Mouse (Mus musculus): ENCODE data around the gene Yipf2. TPM values are rescaled to one million over a fixed set of nuclear protein-coding genes. Genes with fewer than 3 reads are reported as not detected.

The Yipf2 gene
- polyA plus RNA-seq, 1 experiment from 2014 or later: 19.4 TPM

GRCm38 (mm10) chr9:21575253-21575652 is 17.4 kb downstream of the Yipf2 start:
- Histone ChIP-seq H3K9me3 (ENCODE audit: control insufficient read depth, low read length) (no peaks in the 10 kb centered on the region), H3K27me3 (ENCODE audit: control insufficient read depth, insufficient read depth, low read length) (no peaks in the 10 kb centered on the region), H3K4me1 (ENCODE audit: control insufficient read depth, insufficient read depth, low read length) (no peaks in the 10 kb centered on the region), H3K4me3 (replicated peaks; ENCODE audit: low read depth, low read length) (no peak overlapping the region), H3K4me2 (ENCODE audit: low read length) (no peak overlapping the region), H3K27ac (replicated peaks; ENCODE audit: low read depth, low read length) (no peak overlapping the region), H3K36me3 (ENCODE audit: control insufficient read depth, insufficient read depth, low read length) (peaks cover 93% of the 10 kb centered on the region), H3K9ac (replicated peaks; ENCODE audit: low read length) (no peak overlapping the region)
- 93% methylated on average over 10 of the region's 10 CpGs for WGBS
- no peak for DNase-seq
- no peak for ATAC-seq (ENCODE audit: low FRiP score, low TSS enrichment)

DNA sequence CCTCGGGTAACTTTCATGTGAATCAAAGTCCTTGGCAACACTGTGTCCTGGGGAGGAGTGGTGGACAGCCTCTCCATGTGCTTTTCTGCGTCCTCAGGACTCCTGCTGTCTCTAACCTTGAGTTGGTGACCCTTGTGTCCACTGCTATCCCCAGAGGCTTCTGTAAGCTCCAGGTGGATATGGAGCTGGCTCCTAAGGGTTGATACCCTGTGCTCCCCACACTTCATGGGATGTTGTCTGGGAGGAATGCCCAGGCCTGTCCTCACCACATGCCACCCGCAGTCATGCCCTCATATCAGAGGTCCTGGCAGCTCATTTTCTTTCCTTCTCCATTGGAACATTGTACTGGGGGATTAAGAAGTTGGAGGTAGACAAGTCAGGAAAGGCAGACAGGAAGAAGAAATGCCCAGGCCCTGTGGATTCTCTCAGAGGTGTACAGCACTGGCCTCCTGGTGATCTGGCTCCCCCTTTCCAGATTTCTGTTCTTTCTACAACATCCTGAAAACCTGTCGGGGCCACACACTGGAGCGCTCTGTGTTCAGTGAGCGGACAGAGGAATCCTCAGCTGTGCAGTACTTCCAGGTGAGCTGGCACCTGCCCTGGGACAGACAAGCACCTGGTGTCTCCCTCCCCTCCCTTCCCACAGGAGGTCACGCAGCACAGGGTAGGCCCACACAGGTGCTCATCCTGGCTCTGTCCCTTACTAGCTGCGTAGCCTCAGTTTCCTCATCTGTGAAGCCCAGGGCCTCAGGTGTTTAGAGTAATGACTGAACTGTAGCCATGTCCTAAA is 18.4 kb downstream of the Yipf2 start:
- no peak overlapping the region for H3K4me3 ChIP-seq (replicated peaks; ENCODE audit: low read depth, low read length)
- no peaks in the 10 kb centered on the region for H3K4me1 ChIP-seq (ENCODE audit: control insufficient read depth, insufficient read depth, low read length)
- no peak overlapping the region for H3K4me2 ChIP-seq (ENCODE audit: low read length)
- H3K27ac ChIP-seq (replicated peaks; ENCODE audit: low read depth, low read length): no peak overlapping the region
- DNase-seq (no peak), ATAC-seq (ENCODE audit: low FRiP score, low TSS enrichment) (no peak)
- H3K9me3 ChIP-seq (ENCODE audit: control insufficient read depth, low read length): no peaks in the 10 kb centered on the region
- 97% methylated on average over 8 of the region's 8 CpGs for WGBS
- no peaks in the 10 kb centered on the region for H3K27me3 ChIP-seq (ENCODE audit: control insufficient read depth, insufficient read depth, low read length)
- H3K36me3 ChIP-seq (ENCODE audit: control insufficient read depth, insufficient read depth, low read length): peaks cover 92% of the 10 kb centered on the region
- H3K9ac ChIP-seq (replicated peaks; ENCODE audit: low read length): no peak overlapping the region

DNA sequence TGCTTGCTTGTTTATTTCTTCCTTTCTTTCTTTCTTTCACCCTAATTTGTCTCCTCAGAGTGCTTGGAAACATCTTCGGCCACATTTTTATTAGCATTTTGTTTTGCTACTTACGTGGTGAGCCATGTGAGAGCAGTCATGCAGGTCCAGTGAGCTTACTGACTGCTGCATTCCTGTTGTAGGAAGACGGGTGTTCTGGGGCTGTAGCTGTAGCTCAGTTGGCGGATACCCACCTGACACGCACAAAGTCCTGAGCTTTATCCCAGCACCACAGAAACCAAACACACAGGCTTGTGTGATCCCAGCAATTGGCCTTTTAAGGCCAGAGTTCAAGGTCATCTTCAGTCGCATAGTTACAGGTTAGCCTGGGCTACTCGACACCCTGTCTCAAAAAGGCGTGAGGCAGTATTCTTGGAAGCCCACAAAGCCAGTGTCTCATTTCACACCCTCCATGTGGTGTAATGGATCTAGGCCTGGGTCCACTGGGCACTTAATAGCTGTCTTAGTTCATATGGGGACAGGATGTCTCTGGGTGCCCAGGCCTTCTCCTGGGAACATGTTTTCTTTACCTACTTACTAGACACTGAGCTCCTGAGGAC is 23.9 kb downstream of the Yipf2 start:
- H3K4me3 ChIP-seq (replicated peaks; ENCODE audit: low read depth, low read length): no peak overlapping the region
- no peaks in the 10 kb centered on the region for H3K9me3 ChIP-seq (ENCODE audit: control insufficient read depth, low read length)
- H3K36me3 ChIP-seq (ENCODE audit: control insufficient read depth, insufficient read depth, low read length): peaks cover 43% of the 10 kb centered on the region
- H3K4me1 ChIP-seq (ENCODE audit: control insufficient read depth, insufficient read depth, low read length): no peaks in the 10 kb centered on the region
- no peaks in the 10 kb centered on the region for H3K27me3 ChIP-seq (ENCODE audit: control insufficient read depth, insufficient read depth, low read length)
- 95% methylated on average over 8 of the region's 8 CpGs for WGBS
- no peak for DNase-seq
- H3K27ac ChIP-seq (replicated peaks; ENCODE audit: low read depth, low read length): no peak overlapping the region
- no peak for ATAC-seq (ENCODE audit: low FRiP score, low TSS enrichment)
- no peak overlapping the region for H3K9ac ChIP-seq (replicated peaks; ENCODE audit: low read length)
- H3K4me2 ChIP-seq (ENCODE audit: low read length): no peak overlapping the region

- DNase-seq: no peak
Measured at GRCm38 (mm10) chr9:21567051-21567450, 25.6 kb downstream of the Yipf2 start.

DNA sequence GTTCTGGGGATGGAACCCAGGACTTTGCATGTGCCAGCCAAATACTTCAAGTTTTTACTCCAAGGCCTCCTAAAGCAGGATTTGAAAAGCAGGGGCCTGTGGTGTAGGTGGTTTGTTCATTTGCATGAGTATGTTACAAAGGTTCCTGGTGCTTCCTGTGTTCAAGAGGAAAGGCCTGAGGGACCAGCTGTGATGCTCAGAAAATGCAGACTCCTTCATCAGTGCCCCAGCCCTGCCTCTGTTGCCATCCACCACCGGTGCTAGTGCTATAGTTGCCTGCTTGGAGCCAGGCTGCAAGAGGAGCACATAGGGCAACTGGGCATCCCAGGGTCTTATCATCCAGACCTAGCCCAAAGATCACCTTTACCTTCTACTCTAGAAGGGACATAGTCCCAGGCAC is 26.1 kb downstream of the Yipf2 start:
- Histone ChIP-seq H3K27ac (replicated peaks; ENCODE audit: low read depth, low read length) (no peak overlapping the region), H3K9ac (replicated peaks; ENCODE audit: low read length) (no peak overlapping the region), H3K4me2 (ENCODE audit: low read length) (no peak overlapping the region), H3K4me3 (replicated peaks; ENCODE audit: low read depth, low read length) (no peak overlapping the region), H3K4me1 (ENCODE audit: control insufficient read depth, insufficient read depth, low read length) (no peaks in the 10 kb centered on the region), H3K27me3 (ENCODE audit: control insufficient read depth, insufficient read depth, low read length) (no peaks in the 10 kb centered on the region), H3K9me3 (ENCODE audit: control insufficient read depth, low read length) (no peaks in the 10 kb centered on the region), H3K36me3 (ENCODE audit: control insufficient read depth, insufficient read depth, low read length) (peaks cover 25% of the 10 kb centered on the region)
- ATAC-seq (ENCODE audit: low FRiP score, low TSS enrichment): no peak
- no peak for DNase-seq
- 88% methylated on average over 1 of the region's 1 CpGs for WGBS

More at GRCm38 (mm10) chr9:21567051-21567450, 25.6 kb downstream of the Yipf2 start:
- Histone ChIP-seq H3K27ac (replicated peaks; ENCODE audit: low read depth, low read length) (no peak overlapping the region), H3K9ac (replicated peaks; ENCODE audit: low read length) (no peak overlapping the region), H3K4me3 (replicated peaks; ENCODE audit: low read depth, low read length) (no peak overlapping the region), H3K36me3 (ENCODE audit: control insufficient read depth, insufficient read depth, low read length) (peaks cover 28% of the 10 kb centered on the region), H3K4me2 (ENCODE audit: low read length) (no peak overlapping the region), H3K4me1 (ENCODE audit: control insufficient read depth, insufficient read depth, low read length) (no peaks in the 10 kb centered on the region), H3K9me3 (ENCODE audit: control insufficient read depth, low read length) (no peaks in the 10 kb centered on the region), H3K27me3 (ENCODE audit: control insufficient read depth, insufficient read depth, low read length) (no peaks in the 10 kb centered on the region)
- no peak for ATAC-seq (ENCODE audit: low FRiP score, low TSS enrichment)
- WGBS: 93% methylated on average over 2 of the region's 2 CpGs

GRCm38 (mm10) chr9:21565004-21565586 is 27.5 kb downstream of the Yipf2 start:
- no peak for DNase-seq
- ATAC-seq (ENCODE audit: low FRiP score, low TSS enrichment): no peak
- no peak overlapping the region for H3K9ac ChIP-seq (replicated peaks; ENCODE audit: low read length)
- H3K27me3 ChIP-seq (ENCODE audit: control insufficient read depth, insufficient read depth, low read length): no peaks in the 10 kb centered on the region
- H3K27ac ChIP-seq (replicated peaks; ENCODE audit: low read depth, low read length): no peak overlapping the region
- H3K36me3 ChIP-seq (ENCODE audit: control insufficient read depth, insufficient read depth, low read length): peaks cover 18% of the 10 kb centered on the region
- no peaks in the 10 kb centered on the region for H3K4me1 ChIP-seq (ENCODE audit: control insufficient read depth, insufficient read depth, low read length)
- no peak overlapping the region for H3K4me2 ChIP-seq (ENCODE audit: low read length)
- no peak overlapping the region for H3K4me3 ChIP-seq (replicated peaks; ENCODE audit: low read depth, low read length)
- WGBS: 92% methylated on average over 4 of the region's 4 CpGs
- H3K9me3 ChIP-seq (ENCODE audit: control insufficient read depth, low read length): no peaks in the 10 kb centered on the region

DNA sequence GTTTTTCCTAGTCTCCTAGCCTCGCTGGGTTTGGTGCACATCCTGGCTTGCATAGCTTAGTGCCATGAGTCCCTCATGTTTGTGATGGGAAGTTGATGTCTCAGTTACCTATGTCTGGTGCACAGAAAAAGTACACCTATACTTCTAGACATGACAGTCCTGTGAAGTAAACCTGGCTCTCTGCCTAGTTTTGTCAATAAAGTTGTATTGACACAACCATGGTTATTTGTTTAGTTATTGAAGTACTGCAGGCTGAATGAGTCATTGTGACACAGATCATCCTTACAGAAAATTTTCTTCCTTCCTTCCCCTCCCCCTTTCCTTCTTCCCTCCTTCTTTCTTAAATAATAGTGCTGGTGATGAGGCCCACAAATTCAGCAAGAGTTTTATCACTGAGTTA is 28.2 kb downstream of the Yipf2 start:
- H3K9ac ChIP-seq (replicated peaks; ENCODE audit: low read length): no peak overlapping the region
- DNase-seq (no peak), ATAC-seq (ENCODE audit: low FRiP score, low TSS enrichment) (no peak)
- no peaks in the 10 kb centered on the region for H3K4me1 ChIP-seq (ENCODE audit: control insufficient read depth, insufficient read depth, low read length)
- H3K4me2 ChIP-seq (ENCODE audit: low read length): no peak overlapping the region
- no peaks in the 10 kb centered on the region for H3K27me3 ChIP-seq (ENCODE audit: control insufficient read depth, insufficient read depth, low read length)
- 89% methylated on average over 1 of the region's 1 CpGs for WGBS
- no peaks in the 10 kb centered on the region for H3K9me3 ChIP-seq (ENCODE audit: control insufficient read depth, low read length)
- H3K27ac ChIP-seq (replicated peaks; ENCODE audit: low read depth, low read length): no peak overlapping the region
- H3K4me3 ChIP-seq (replicated peaks; ENCODE audit: low read depth, low read length): no peak overlapping the region
- peaks cover 12% of the 10 kb centered on the region; the same call in 1 of the 2 replicates for H3K36me3 ChIP-seq (ENCODE audit: control insufficient read depth, insufficient read depth, low read length)

DNA sequence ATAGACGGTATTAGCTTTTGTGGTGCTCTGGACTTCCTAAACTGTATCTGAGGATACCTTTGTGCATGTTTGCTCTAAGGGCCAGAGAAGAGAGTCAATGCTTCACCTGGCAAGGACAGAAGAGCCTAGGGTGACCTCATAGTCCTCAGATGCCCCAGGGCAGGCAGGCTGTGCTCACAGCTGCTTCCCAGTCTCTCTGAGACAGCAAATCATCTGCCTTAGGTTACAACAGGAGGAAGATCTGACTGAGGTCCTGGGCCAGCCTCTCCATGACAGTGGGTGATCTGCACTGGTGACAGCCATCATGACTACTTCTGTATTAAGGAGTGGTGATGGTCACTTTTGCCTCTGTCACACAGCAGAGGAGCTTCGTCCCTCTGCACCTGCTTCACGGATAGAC is 33.5 kb downstream of the Yipf2 start:
- 92% methylated on average over 3 of the region's 3 CpGs for WGBS
- no peaks in the 10 kb centered on the region for H3K4me1 ChIP-seq (ENCODE audit: control insufficient read depth, insufficient read depth, low read length)

More for the DNA sequence above, 33.5 kb downstream of the Yipf2 start:
- Histone ChIP-seq H3K4me3 (replicated peaks; ENCODE audit: low read depth, low read length) (no peak overlapping the region), H3K4me2 (ENCODE audit: low read length) (no peak overlapping the region), H3K9me3 (ENCODE audit: control insufficient read depth, low read length) (no peaks in the 10 kb centered on the region), H3K36me3 (ENCODE audit: control insufficient read depth, insufficient read depth, low read length) (peaks cover 19% of the 10 kb centered on the region), H3K27me3 (ENCODE audit: control insufficient read depth, insufficient read depth, low read length) (no peaks in the 10 kb centered on the region), H3K27ac (replicated peaks; ENCODE audit: low read depth, low read length) (no peak overlapping the region), H3K9ac (replicated peaks; ENCODE audit: low read length) (no peak overlapping the region)
- ATAC-seq (ENCODE audit: low FRiP score, low TSS enrichment) (no peak), DNase-seq (no peak)
